Mouse (Mus musculus): ENCODE results near the gene Gm20388. TPM values are rescaled to one million over a fixed set of nuclear protein-coding genes. Genes with fewer than 3 reads are reported as not detected.

Gm20388 gene
- polyA plus RNA-seq, 2 experiments, result 8.5 TPM; not detected in 1

GRCm38 (mm10) chr8:123287362-123287761 is 3376.7 kb downstream of the Gm20388 start:
- Histone ChIP-seq H3K4me1 (replicated peaks; ENCODE audit: control insufficient read depth in 2 of 2, insufficient read depth in 2 of 2, low read length in 1 of 2) (no peaks in the 10 kb centered on the region), H3K36me3 (replicated peaks; ENCODE audit: control insufficient read depth, insufficient read depth, low read depth) (no peaks in the 10 kb centered on the region; the same call in 1 of the 2 replicates), H3K27me3 (ENCODE audit: control insufficient read depth, insufficient read depth, low read length) (no peaks in the 10 kb centered on the region), H3K9ac (replicated peaks) (no peak overlapping the region), H3K4me3 (ENCODE audit: insufficient read depth in 1 of 2, low read depth in 2 of 2, low read length in 2 of 2) (no peak overlapping the region), H3K27ac (no peak overlapping the region), H3K9me3 (ENCODE audit: control insufficient read depth, low read length) (no peaks in the 10 kb centered on the region), H3K4me2 (ENCODE audit: low read depth) (no peak overlapping the region)
- 90% methylated on average over 17 of the region's 17 CpGs for WGBS (ENCODE audit: insufficient replicate concordance)
- DNase-seq (ENCODE audit: low read depth in 3 of 3, low spot score in 3 of 3) (no peak), ATAC-seq (ENCODE audit: insufficient read depth) (no peak)
- no peak for TF ChIP-seq CTCF (IDR thresholded peaks at IDR 0.05; ENCODE audit: low read depth)
- TF ChIP-seq EP300 (IDR thresholded peaks at IDR 0.05; ENCODE audit: low read depth), result no peak

- no peak overlapping the region for H3K27ac ChIP-seq
- peaks cover 5% of the 10 kb centered on the region for H3K36me3 ChIP-seq (replicated peaks; ENCODE audit: control insufficient read depth, insufficient read depth, low read depth)
- no peak overlapping the region for H3K4me2 ChIP-seq (ENCODE audit: low read depth)
- ATAC-seq (ENCODE audit: insufficient read depth), result no peak
- TF ChIP-seq CTCF (IDR thresholded peaks at IDR 0.05; ENCODE audit: low read depth), result peak; percentile 77
- TF ChIP-seq EP300 (IDR thresholded peaks at IDR 0.05; ENCODE audit: low read depth), result no peak
- no peaks in the 10 kb centered on the region for H3K27me3 ChIP-seq (ENCODE audit: control insufficient read depth, insufficient read depth, low read length)
- 64% methylated on average over 4 of the region's 4 CpGs for WGBS (ENCODE audit: insufficient replicate concordance)
- no peak overlapping the region for H3K4me3 ChIP-seq (ENCODE audit: insufficient read depth in 1 of 2, low read depth in 2 of 2, low read length in 2 of 2)
- H3K4me1 ChIP-seq (replicated peaks; ENCODE audit: control insufficient read depth in 2 of 2, insufficient read depth in 2 of 2, low read length in 1 of 2), result no peaks in the 10 kb centered on the region
- DNase-seq (ENCODE audit: low read depth in 3 of 3, low spot score in 3 of 3), result no peak
- no peaks in the 10 kb centered on the region for H3K9me3 ChIP-seq (ENCODE audit: control insufficient read depth, low read length)
- no peak overlapping the region for H3K9ac ChIP-seq (replicated peaks)
These were observed 3379.5 kb downstream of the Gm20388 start for GRCm38 (mm10) chr8:123290166-123290565.

- Histone ChIP-seq H3K27ac (no peak overlapping the region), H3K4me1 (replicated peaks; ENCODE audit: control insufficient read depth in 2 of 2, insufficient read depth in 2 of 2, low read length in 1 of 2) (no peaks in the 10 kb centered on the region), H3K27me3 (ENCODE audit: control insufficient read depth, insufficient read depth, low read length) (no peaks in the 10 kb centered on the region), H3K9ac (replicated peaks) (no peak overlapping the region), H3K4me3 (ENCODE audit: insufficient read depth in 1 of 2, low read depth in 2 of 2, low read length in 2 of 2) (no peak overlapping the region), H3K36me3 (replicated peaks; ENCODE audit: control insufficient read depth, insufficient read depth, low read depth) (peaks cover 7% of the 10 kb centered on the region), H3K9me3 (ENCODE audit: control insufficient read depth, low read length) (no peaks in the 10 kb centered on the region), H3K4me2 (ENCODE audit: low read depth) (no peak overlapping the region)
- TF ChIP-seq CTCF (IDR thresholded peaks at IDR 0.05; ENCODE audit: low read depth) (no peak), EP300 (IDR thresholded peaks at IDR 0.05; ENCODE audit: low read depth) (no peak)
- 88% methylated on average over 8 of the region's 8 CpGs for WGBS (ENCODE audit: insufficient replicate concordance)
- ATAC-seq (ENCODE audit: insufficient read depth), result no peak
- DNase-seq (ENCODE audit: low read depth in 3 of 3, low spot score in 3 of 3), result no peak
These were observed 3380.0 kb downstream of the Gm20388 start for GRCm38 (mm10) chr8:123290679-123291078.

GRCm38 (mm10) chr8:123291716-123292115 is 3381.1 kb downstream of the Gm20388 start:
- Histone ChIP-seq H3K9ac (replicated peaks) (no peak overlapping the region), H3K27me3 (ENCODE audit: control insufficient read depth, insufficient read depth, low read length) (no peaks in the 10 kb centered on the region), H3K36me3 (replicated peaks; ENCODE audit: control insufficient read depth, insufficient read depth, low read depth) (peaks cover 9% of the 10 kb centered on the region), H3K27ac (no peak overlapping the region), H3K4me3 (ENCODE audit: insufficient read depth in 1 of 2, low read depth in 2 of 2, low read length in 2 of 2) (no peak overlapping the region), H3K4me2 (ENCODE audit: low read depth) (no peak overlapping the region), H3K9me3 (ENCODE audit: control insufficient read depth, low read length) (no peaks in the 10 kb centered on the region), H3K4me1 (replicated peaks; ENCODE audit: control insufficient read depth in 2 of 2, insufficient read depth in 2 of 2, low read length in 1 of 2) (no peaks in the 10 kb centered on the region)
- no peak for ATAC-seq (ENCODE audit: insufficient read depth)
- 73% methylated on average over 8 of the region's 8 CpGs for WGBS (ENCODE audit: insufficient replicate concordance)
- DNase-seq (ENCODE audit: low read depth in 3 of 3, low spot score in 3 of 3), result no peak
- TF ChIP-seq EP300 (IDR thresholded peaks at IDR 0.05; ENCODE audit: low read depth), result no peak
- no peak for TF ChIP-seq CTCF (IDR thresholded peaks at IDR 0.05; ENCODE audit: low read depth)

- TF ChIP-seq CTCF (IDR thresholded peaks at IDR 0.05; ENCODE audit: low read depth) (no peak), EP300 (IDR thresholded peaks at IDR 0.05; ENCODE audit: low read depth) (no peak)
- Histone ChIP-seq H3K27ac (no peak overlapping the region), H3K4me2 (ENCODE audit: low read depth) (no peak overlapping the region), H3K9me3 (ENCODE audit: control insufficient read depth, low read length) (no peaks in the 10 kb centered on the region), H3K27me3 (ENCODE audit: control insufficient read depth, insufficient read depth, low read length) (no peaks in the 10 kb centered on the region), H3K4me1 (replicated peaks; ENCODE audit: control insufficient read depth in 2 of 2, insufficient read depth in 2 of 2, low read length in 1 of 2) (no peaks in the 10 kb centered on the region), H3K4me3 (ENCODE audit: insufficient read depth in 1 of 2, low read depth in 2 of 2, low read length in 2 of 2) (no peak overlapping the region), H3K9ac (replicated peaks) (no peak overlapping the region), H3K36me3 (replicated peaks; ENCODE audit: control insufficient read depth, insufficient read depth, low read depth) (peaks cover 9% of the 10 kb centered on the region)
- WGBS (ENCODE audit: insufficient replicate concordance), result 60% methylated on average over 3 of the region's 3 CpGs
- ATAC-seq (ENCODE audit: insufficient read depth), result no peak
- no peak for DNase-seq (ENCODE audit: low read depth in 3 of 3, low spot score in 3 of 3)
These were observed 3381.6 kb downstream of the Gm20388 start for GRCm38 (mm10) chr8:123292281-123292680.

Measured in liver, embryonic 14.5 days (tissue).